Mouse (Mus musculus) midbrain, embryonic 13.5 days (tissue): ENCODE results near the gene Gm17334. TPM values are rescaled to one million over a fixed set of nuclear protein-coding genes. Genes with fewer than 3 reads are reported as not detected.
A peak's percentile ranks its signal among the peaks of the same experiment; 100 is the strongest.

ENCODE experiments used
- ATAC-seq: fragments of 200-750 bp; cut with Nextera tagmentation; 2 replicates; pipeline ENCODE4 v1.8.0; 2017; ENCODE audit warnings: mild to moderate bottlenecking, moderate TSS enrichment, moderate library complexity
- H3K27ac ChIP-seq: fragments of 300-500 bp; sonication (generic); 2 replicates; pipeline ENCODE4 v1.5.1; 2015; ENCODE audit warnings: inconsistent platforms, mild to moderate bottlenecking, moderate library complexity
- H3K27me3 ChIP-seq: fragments of 300-500 bp; sonication (generic); 2 replicates; pipeline ENCODE4 v1.6.1; 2015; ENCODE audit warnings: mild to moderate bottlenecking, inconsistent platforms
- H3K36me3 ChIP-seq: fragments of 300-500 bp; sonication (generic); 2 replicates; pipeline ENCODE4 v1.6.1; 2015; ENCODE audit warnings: mild to moderate bottlenecking, inconsistent platforms
- H3K4me1 ChIP-seq: fragments of 300-500 bp; sonication (generic); replicated peaks from 2 replicates; pipeline ENCODE4 v1.6.1; 2015; ENCODE audit warnings: inconsistent platforms
- H3K4me2 ChIP-seq: fragments of 300-500 bp; sonication (generic); replicated peaks from 2 replicates; pipeline ENCODE4 v1.6.1; 2015; ENCODE audit warnings: moderate library complexity, mild to moderate bottlenecking, inconsistent platforms
- H3K4me3 ChIP-seq: fragments of 300-500 bp; sonication (generic); replicated peaks from 2 replicates; pipeline ENCODE4 v1.5.1; 2015; ENCODE audit warnings: mild to moderate bottlenecking, inconsistent platforms
- H3K9ac ChIP-seq: fragments of 300-500 bp; sonication (generic); replicated peaks from 2 replicates; pipeline ENCODE4 v1.6.1; 2015; ENCODE audit warnings: mild to moderate bottlenecking, inconsistent platforms
- H3K9me3 ChIP-seq: fragments of 300-500 bp; sonication (generic); 2 replicates; pipeline ENCODE4 v1.6.1; 2016; ENCODE audit warnings: mild to moderate bottlenecking, inconsistent platforms
- WGBS: fragments of 180-500 bp; shearing (Covaris S2); methylation state at CpG from one replicate; pipeline ENCODE4 v1.1.7; 2015; 5-methylcytosine and 5-hydroxymethylcytosine counted together
- polyA plus RNA-seq: library from polyadenylated mRNA; unstranded; fragments of >200 nt; fragmentation: Nextera tagmentation; extraction: Ambion mirVana; gene quantifications from 2 replicates; pipeline ENCODE4 v1.2.1, GENCODE M21; 2015

Gene Gm17334
- polyA plus RNA-seq, 1 experiment from 2014 or later, result not detected

GRCm38 (mm10) chr11:53749716-53750352 lies 23.2 kb downstream of the Gm17334 start:
- H3K9me3 ChIP-seq, result no peaks in the 10 kb centered on the region
- ATAC-seq, result no peak
- H3K27ac ChIP-seq, result no peak overlapping the region
- H3K4me3 ChIP-seq, result no peak overlapping the region
- no peak overlapping the region for H3K9ac ChIP-seq
- 46% methylated on average over 5 of the region's 5 CpGs for WGBS
- no peaks in the 10 kb centered on the region for H3K36me3 ChIP-seq
- H3K27me3 ChIP-seq, result no peaks in the 10 kb centered on the region
- no peaks in the 10 kb centered on the region for H3K4me1 ChIP-seq
- no peak overlapping the region for H3K4me2 ChIP-seq

GRCm38 (mm10) chr11:53749306-53749705 lies 23.7 kb downstream of the Gm17334 start:
- Histone ChIP-seq H3K27me3 (no peaks in the 10 kb centered on the region), H3K4me1 (no peaks in the 10 kb centered on the region), H3K27ac (no peak overlapping the region), H3K4me2 (no peak overlapping the region), H3K36me3 (no peaks in the 10 kb centered on the region), H3K9me3 (no peaks in the 10 kb centered on the region), H3K4me3 (no peak overlapping the region), H3K9ac (no peak overlapping the region)
- 66% methylated on average over 4 of the region's 4 CpGs for WGBS
- no peak for ATAC-seq

- ATAC-seq, result no peak
- 94% methylated on average over 6 of the region's 6 CpGs for WGBS
- H3K9ac ChIP-seq, result no peak overlapping the region
These were observed 24.4 kb downstream of the Gm17334 start for GRCm38 (mm10) chr11:53748614-53749013.

GRCm38 (mm10) chr11:53747985-53748384 lies 25.0 kb downstream of the Gm17334 start:
- Histone ChIP-seq H3K4me1 (no peaks in the 10 kb centered on the region), H3K27ac (no peak overlapping the region), H3K36me3 (no peaks in the 10 kb centered on the region), H3K4me2 (no peak overlapping the region), H3K9ac (no peak overlapping the region), H3K9me3 (no peaks in the 10 kb centered on the region), H3K27me3 (no peaks in the 10 kb centered on the region), H3K4me3 (no peak overlapping the region)
- no peak for ATAC-seq
- 96% methylated on average over 9 of the region's 9 CpGs for WGBS

More at GRCm38 (mm10) chr11:53748614-53749013, 24.4 kb downstream of the Gm17334 start:
- Histone ChIP-seq H3K27ac (no peak overlapping the region), H3K4me3 (no peak overlapping the region), H3K27me3 (no peaks in the 10 kb centered on the region), H3K4me2 (no peak overlapping the region), H3K36me3 (no peaks in the 10 kb centered on the region), H3K4me1 (no peaks in the 10 kb centered on the region), H3K9me3 (no peaks in the 10 kb centered on the region)

- ATAC-seq, result no peak
- WGBS, result 91% methylated on average over 2 of the region's 2 CpGs
These were observed 27.7 kb downstream of the Gm17334 start for GRCm38 (mm10) chr11:53745260-53745659.

GRCm38 (mm10) chr11:53742353-53742752 lies 30.6 kb downstream of the Gm17334 start:
- H3K9ac ChIP-seq, result no peak overlapping the region
- no peak overlapping the region for H3K4me2 ChIP-seq
- 0 out of 2 replicates have a peak, but pooled peaks cover 4% of the 10 kb centered on the region for H3K4me1 ChIP-seq
- no peaks in the 10 kb centered on the region for H3K36me3 ChIP-seq
- H3K27me3 ChIP-seq, result no peaks in the 10 kb centered on the region
- no peak overlapping the region for H3K4me3 ChIP-seq
- no peak for ATAC-seq
- no peaks in the 10 kb centered on the region for H3K9me3 ChIP-seq
- no peak overlapping the region for H3K27ac ChIP-seq
- WGBS, result 6% methylated on average over 5 of the region's 5 CpGs

More at GRCm38 (mm10) chr11:53745260-53745659, 27.7 kb downstream of the Gm17334 start:
- Histone ChIP-seq H3K36me3 (no peaks in the 10 kb centered on the region), H3K9me3 (no peaks in the 10 kb centered on the region), H3K4me2 (no peak overlapping the region), H3K27me3 (no peaks in the 10 kb centered on the region), H3K4me3 (no peak overlapping the region), H3K9ac (no peak overlapping the region), H3K27ac (no peak overlapping the region), H3K4me1 (0 out of 2 replicates have a peak, but pooled peaks cover 4% of the 10 kb centered on the region)

GRCm38 (mm10) chr11:53737573-53737946 lies 35.4 kb downstream of the Gm17334 start:
- WGBS, result 41% methylated on average over 6 of the region's 6 CpGs
- Histone ChIP-seq H3K27me3 (no peaks in the 10 kb centered on the region), H3K4me1 (peaks cover 4% of the 10 kb centered on the region; the same call in 1 of the 2 replicates), H3K4me2 (no peak overlapping the region), H3K27ac (no peak overlapping the region), H3K4me3 (no peak overlapping the region), H3K9me3 (no peaks in the 10 kb centered on the region), H3K9ac (no peak overlapping the region), H3K36me3 (no peaks in the 10 kb centered on the region)
- ATAC-seq, result peak; percentile 17; the same call in 1 of the 2 replicates

- peak; percentile 58; the same call in 1 of the 2 replicates for ATAC-seq
- H3K9ac ChIP-seq, result no peak overlapping the region
- H3K4me3 ChIP-seq, result no peak overlapping the region
- H3K4me1 ChIP-seq, result no peaks in the 10 kb centered on the region; the same call in 1 of the 2 replicates
- no peaks in the 10 kb centered on the region for H3K27me3 ChIP-seq
- no peaks in the 10 kb centered on the region for H3K9me3 ChIP-seq
- H3K4me2 ChIP-seq, result no peak overlapping the region
- 53% methylated on average over 14 of the region's 14 CpGs for WGBS
- no peak overlapping the region for H3K27ac ChIP-seq
- H3K36me3 ChIP-seq, result no peaks in the 10 kb centered on the region
These were observed 36.0 kb downstream of the Gm17334 start for GRCm38 (mm10) chr11:53736771-53737572.

- WGBS, result 26% methylated on average over 17 of the region's 17 CpGs
- H3K36me3 ChIP-seq, result no peaks in the 10 kb centered on the region
- no peaks in the 10 kb centered on the region; the same call in 1 of the 2 replicates for H3K4me1 ChIP-seq
- no peak overlapping the region for H3K9ac ChIP-seq
- H3K9me3 ChIP-seq, result no peaks in the 10 kb centered on the region
- H3K27me3 ChIP-seq, result no peaks in the 10 kb centered on the region
- H3K4me2 ChIP-seq, result peak overlapping the region; percentile 43
- no peak overlapping the region for H3K27ac ChIP-seq
- no peak overlapping the region; the same call in 1 of the 2 replicates for H3K4me3 ChIP-seq
- ATAC-seq, result peak; percentile 89
These were observed 37.2 kb downstream of the Gm17334 start for GRCm38 (mm10) chr11:53735682-53736245.

GRCm38 (mm10) chr11:53734970-53735681 lies 37.9 kb downstream of the Gm17334 start:
- H3K36me3 ChIP-seq, result no peaks in the 10 kb centered on the region
- no peaks in the 10 kb centered on the region for H3K27me3 ChIP-seq
- no peaks in the 10 kb centered on the region; the same call in 1 of the 2 replicates for H3K4me1 ChIP-seq
- no peak overlapping the region for H3K9ac ChIP-seq
- H3K27ac ChIP-seq, result no peak overlapping the region
- WGBS, result 73% methylated on average over 18 of the region's 18 CpGs
- 0 out of 2 replicates have a peak, but pooled peaks have one; percentile 9 for ATAC-seq
- peak overlapping the region; percentile 43 for H3K4me2 ChIP-seq
- no peak overlapping the region for H3K4me3 ChIP-seq
- H3K9me3 ChIP-seq, result no peaks in the 10 kb centered on the region

- Histone ChIP-seq H3K27ac (no peak overlapping the region), H3K27me3 (no peaks in the 10 kb centered on the region), H3K4me3 (no peak overlapping the region), H3K4me2 (no peak overlapping the region), H3K4me1 (no peaks in the 10 kb centered on the region; the same call in 1 of the 2 replicates), H3K36me3 (no peaks in the 10 kb centered on the region), H3K9me3 (no peaks in the 10 kb centered on the region), H3K9ac (no peak overlapping the region)
- ATAC-seq, result no peak
- 83% methylated on average over 2 of the region's 2 CpGs for WGBS
These were observed 38.6 kb downstream of the Gm17334 start for GRCm38 (mm10) chr11:53734431-53734830.
